23 mouse cellular contexts compared by ENCODE assay signal in the genomic region with DNA sequence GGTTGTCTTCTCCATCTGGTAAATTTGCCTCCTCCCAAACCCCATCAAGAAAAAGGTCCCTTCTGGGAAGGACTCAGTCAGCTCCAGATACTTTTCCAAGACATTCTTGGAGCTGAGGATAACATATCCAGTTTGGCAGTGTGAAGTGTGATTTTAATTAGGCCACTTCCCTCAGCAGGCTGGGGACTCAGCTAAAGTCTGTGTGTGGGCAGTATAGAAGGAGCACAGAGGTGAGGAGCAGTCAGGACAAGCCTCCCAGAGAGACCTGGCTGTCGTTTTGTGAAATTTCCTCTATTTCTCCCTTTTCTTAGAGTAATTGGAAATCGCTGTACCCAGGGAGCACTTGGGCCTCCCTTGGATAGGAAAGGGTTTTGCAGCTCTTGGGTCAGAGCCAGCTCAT.
"Had no signal": no experiment of that assay in that cellular context is flagged by ENCODE, and none has a peak within 500 bp of the region (broad histone marks: within the 10 kb centered on the region; RNA-seq: fewer than 3 reads in every experiment).

No protein-coding gene starts in this region.

- ATAC-seq: hindbrain, postnatal 0 days; intestine, embryonic 16.5 days; liver, postnatal 0 days had no signal

- H3K27me3 ChIP-seq: heart, embryonic 12.5 days; hindbrain, embryonic 12.5 days; liver, embryonic 13.5 days; liver, embryonic 15.5 days had no signal

- H3K9ac ChIP-seq: heart, embryonic 12.5 days; hindbrain, embryonic 12.5 days; hindbrain, embryonic 14.5 days; liver, embryonic 13.5 days; liver, embryonic 15.5 days; liver, postnatal 0 days had no signal

- H3K4me2 ChIP-seq: heart, embryonic 12.5 days; hindbrain, embryonic 12.5 days; hindbrain, embryonic 14.5 days; liver, embryonic 11.5 days; liver, embryonic 13.5 days; liver, embryonic 15.5 days had no signal

- H3K4me3 ChIP-seq: gastrocnemius, adult 2 months; heart, embryonic 10.5 days; heart, embryonic 12.5 days; hindbrain, embryonic 12.5 days; layer of hippocampus, adult 2 months; left cerebral cortex, adult 2 months; liver, embryonic 13.5 days; liver, embryonic 15.5 days had no signal

- H3K9me3 ChIP-seq: heart, embryonic 10.5 days; heart, embryonic 12.5 days; hindbrain, embryonic 12.5 days; liver, embryonic 13.5 days; liver, embryonic 15.5 days had no signal

- H3K27ac ChIP-seq: gastrocnemius, adult 2 months; heart, embryonic 10.5 days; hindbrain, embryonic 12.5 days; hindbrain, embryonic 14.5 days; hindbrain, postnatal 0 days; layer of hippocampus, adult 2 months; left cerebral cortex, adult 2 months; liver, embryonic 13.5 days; liver, embryonic 15.5 days had no signal

- H3K4me1 ChIP-seq: heart, embryonic 10.5 days; heart, embryonic 12.5 days; hindbrain, embryonic 12.5 days; liver, embryonic 13.5 days; liver, embryonic 15.5 days had no signal

- DNase-seq: gastrocnemius, adult 2 months; gastrocnemius, postnatal 10 days; gastrocnemius, postnatal 25 days; heart, adult 18-20 months; heart, postnatal 10 days; kidney, adult 11 months; kidney, adult 2 months; kidney, postnatal 10 days; kidney, postnatal 25 days; kidney, postnatal 4 days; liver; liver, embryonic 13.5 days; liver, postnatal 0 days had no signal

- H3K36me3 ChIP-seq: heart, embryonic 10.5 days; heart, embryonic 12.5 days; hindbrain, embryonic 12.5 days; liver, embryonic 13.5 days; liver, embryonic 15.5 days had no signal
